Mouse (Mus musculus): Measurements from ENCODE around the gene Ppp1r3a.

GRCm38 (mm10) chr6:14777920-14778319, 22.8 kb upstream of the Ppp1r3a start:
- TF ChIP-seq CTCF (IDR thresholded peaks at IDR 0.05; ENCODE audit: borderline replicate concordance, extremely low read depth, insufficient read depth, insufficient read length) (no peak), POLR2A (IDR thresholded peaks at IDR 0.05; ENCODE audit: borderline replicate concordance, extremely low read depth, insufficient read depth, insufficient read length, poor library complexity, severe bottlenecking) (no peak)
